Mouse (Mus musculus) v-Abl transformed pro-B cells (cell line): Measurements from ENCODE around the gene Praf2.
"Not testable (repeated sequence)": the region's sequence is repeated elsewhere in the genome, so short reads cannot be mapped to it uniquely, and the experiment has no call there.

Source experiments
- in situ Hi-C, 2 experiments: fragments of 400-800 bp; cut with MboI; formaldehyde crosslinking; loops; one replicate each; pipeline ENCODE4 v1.15.1; 2025; ENCODE audit not compliant: unreplicated experiment in 2 of 2

The Praf2 gene

DNA sequence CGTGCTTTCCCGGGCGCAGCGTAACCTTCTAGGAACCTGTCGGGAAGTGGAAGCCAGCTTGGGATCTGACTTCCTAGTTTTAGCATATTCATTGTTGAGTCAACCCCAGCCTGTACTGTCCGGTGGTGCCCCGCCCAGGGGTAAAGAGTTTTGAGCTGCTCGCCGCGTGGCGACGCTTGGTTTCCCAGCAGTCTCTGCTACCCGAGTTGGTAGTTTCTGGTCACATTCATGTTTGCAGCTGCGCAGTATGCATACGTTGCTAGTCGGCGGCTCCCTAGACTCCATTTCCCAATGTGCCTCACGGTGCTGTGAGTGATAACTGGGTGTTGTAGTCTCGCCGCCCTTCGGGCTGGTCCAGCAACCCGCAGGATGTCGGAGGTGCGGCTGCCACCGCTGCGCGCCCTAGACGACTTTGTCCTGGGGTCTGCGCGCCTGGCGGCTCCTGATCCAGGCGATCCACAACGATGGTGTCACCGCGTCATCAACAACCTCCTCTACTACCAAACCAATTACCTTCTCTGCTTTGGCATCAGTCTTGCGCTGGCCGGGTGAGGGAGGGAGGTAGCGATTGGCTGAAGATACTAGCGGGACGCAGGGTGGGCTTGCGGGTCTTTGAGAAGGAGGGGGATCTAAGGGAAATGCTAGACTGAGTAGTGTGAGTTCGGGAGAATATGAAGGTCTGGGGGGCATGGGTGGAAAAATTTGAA is at the start of gene Praf2:
TSS of gene Praf2 (plus strand) at position 225 of the 707 bp plus-strand sequence.
- in situ Hi-C loops, result no loop called here

DNA sequence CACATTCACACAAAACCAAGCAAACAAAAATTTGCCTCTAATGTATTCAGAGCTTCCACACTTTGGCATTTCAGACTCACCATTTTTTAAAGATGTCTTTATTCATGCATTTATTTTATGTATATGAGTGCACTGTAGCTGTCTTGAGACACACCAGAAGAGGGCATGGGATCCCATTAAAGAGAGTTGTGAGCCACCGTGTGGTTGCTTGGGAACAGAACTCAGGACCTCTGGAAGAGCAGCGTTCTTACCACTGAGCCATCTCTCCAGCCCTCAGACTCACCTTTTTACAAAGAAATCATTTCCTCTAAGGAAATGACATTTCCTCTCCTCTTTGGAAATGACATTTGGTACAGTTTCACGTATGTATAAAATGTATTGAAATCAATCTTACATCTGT is 49.3 kb upstream of the Praf2 start:
- in situ Hi-C loops, result loop anchor here in 1 of 2 experiments (25.0 kb wide), 2 partner anchors 367 to 517 kb away; partner anchors contain the start of gene Clcn5

DNA sequence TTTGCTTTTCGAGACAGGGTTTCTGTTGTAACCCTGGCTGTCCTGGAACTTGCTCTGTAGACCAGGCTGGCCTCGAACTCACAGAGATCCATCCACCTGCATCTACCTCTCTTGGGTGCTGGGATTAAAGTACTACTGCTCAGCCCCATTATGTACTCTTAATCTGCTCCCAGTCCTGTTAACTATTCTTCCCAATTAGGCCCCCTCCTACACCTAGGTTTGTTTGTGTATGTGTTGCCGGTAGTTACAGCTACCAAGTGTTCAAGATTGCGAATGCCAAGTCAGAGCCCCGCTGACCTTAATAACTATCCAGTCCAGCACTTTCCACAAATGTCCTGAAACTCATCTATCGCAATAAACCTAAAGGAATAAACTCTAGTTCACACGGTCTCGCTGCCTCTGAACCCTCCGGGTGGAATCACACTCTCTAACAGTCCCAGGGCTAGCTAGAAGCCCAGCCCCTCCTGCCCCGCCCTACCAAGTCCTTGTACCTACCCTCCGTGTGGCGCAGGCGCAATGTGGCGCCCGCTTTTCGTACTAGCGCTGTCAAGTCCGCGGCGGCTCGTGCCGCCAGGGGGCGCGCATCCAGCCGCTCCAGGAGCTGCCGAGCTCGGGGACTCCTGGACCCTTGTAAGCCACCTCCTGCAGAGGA is 48.7 kb upstream of the Praf2 start:
- in situ Hi-C loops, result loop anchor here (5.0 to 25.0 kb wide), 4 partner anchors 32 to 517 kb away; partner anchors contain the start of gene Clcn5 (in 1 of the 2)

DNA sequence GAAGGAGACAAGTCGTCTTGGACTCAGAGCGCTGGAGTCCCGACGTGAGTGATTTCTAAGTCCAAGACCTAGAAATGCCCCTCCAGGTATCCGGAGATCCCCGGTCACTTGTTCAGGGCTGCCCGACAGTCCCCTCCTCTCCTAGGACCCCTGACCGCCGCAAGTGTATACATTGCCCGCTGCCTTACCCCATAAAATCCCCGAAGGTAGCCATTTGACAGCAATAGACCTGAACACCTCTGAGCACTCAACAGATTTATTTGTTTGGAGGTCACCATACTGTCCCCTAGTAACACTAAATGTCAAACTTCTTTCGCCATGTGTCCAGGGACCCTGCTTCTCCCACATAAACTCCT is 48.2 kb upstream of the Praf2 start:
- in situ Hi-C loops, result loop anchor here (5.0 to 25.0 kb wide), 4 partner anchors 33 to 518 kb away; partner anchors contain the start of gene Clcn5 (in 1 of the 2)

DNA sequence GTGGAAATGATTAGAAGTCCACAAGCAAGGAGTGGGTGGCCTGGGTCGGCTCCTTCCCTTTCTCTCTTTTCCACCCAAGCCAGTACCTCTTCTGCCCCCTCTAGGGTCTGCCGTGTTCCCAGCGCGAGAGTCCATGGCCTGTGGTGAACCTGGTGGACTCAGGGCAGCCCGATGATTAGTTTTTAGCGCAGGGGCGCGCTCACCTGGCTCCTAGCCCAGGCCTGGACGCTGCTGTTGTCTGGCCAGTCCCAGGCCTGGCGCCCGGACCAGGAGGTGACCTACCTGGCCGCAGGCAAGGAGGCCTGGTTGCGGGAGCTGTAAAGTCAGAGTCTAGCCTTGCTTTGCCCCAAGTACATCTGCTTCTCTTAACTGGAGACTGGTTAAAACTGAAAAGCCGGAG is 47.4 kb upstream of the Praf2 start, which contains the start of gene Magix:
TSS of gene Magix (minus strand) at position 388 of the 400 bp plus-strand sequence.
- in situ Hi-C loops, result loop anchor here (5.0 to 25.0 kb wide), 4 partner anchors 34 to 519 kb away; partner anchors contain the start of gene Clcn5 (in 1 of the 2)

DNA sequence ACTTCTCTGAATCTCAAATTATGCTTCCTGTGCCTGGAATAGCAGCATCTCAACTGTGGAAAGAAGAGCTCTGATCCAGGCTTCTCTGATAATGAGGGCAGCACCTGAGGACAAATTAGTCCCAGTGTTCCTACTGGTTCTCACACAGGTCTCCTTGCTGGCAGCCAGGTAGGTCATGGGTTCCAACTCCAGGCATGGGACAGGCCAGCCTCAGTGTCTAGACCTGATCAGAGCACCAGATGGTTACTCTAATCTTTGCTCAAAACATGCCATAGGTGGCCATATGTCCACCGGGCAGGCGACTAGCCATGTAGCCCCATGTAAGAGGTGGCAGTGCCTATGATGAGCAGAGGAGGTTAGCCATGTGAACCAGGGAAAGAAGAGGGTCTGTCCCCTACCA is 39.9 kb upstream of the Praf2 start:
- in situ Hi-C loops, result loop anchor here (10.0 to 25.0 kb wide), 3 partner anchors 214 to 526 kb away; partner anchors contain the start of gene Clcn5 (in 1 of the 2)

DNA sequence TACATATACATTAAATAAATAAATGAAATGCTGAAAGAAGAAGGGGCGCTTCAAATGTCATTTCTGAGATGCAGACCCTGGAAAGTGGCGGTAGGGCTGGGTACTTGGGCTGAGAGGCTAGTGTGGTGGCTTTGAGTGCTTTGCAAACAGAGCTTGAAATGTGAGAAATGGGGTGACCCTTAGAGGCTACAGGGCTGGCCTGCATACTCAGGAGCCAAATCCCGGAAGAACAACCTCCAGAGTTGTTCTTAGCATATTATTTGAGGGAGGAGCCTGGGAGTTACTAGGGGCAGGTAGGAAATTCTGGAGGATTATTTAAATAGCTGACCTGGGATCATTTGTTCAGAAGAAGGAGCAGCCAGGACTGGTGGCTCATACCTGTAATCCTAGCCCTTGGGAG is 37.8 kb upstream of the Praf2 start:
- in situ Hi-C loops, result loop anchor here (5.0 to 25.0 kb wide), 5 partner anchors 46 to 528 kb away; partner anchors contain the start of gene Clcn5 (in 1 of the 2)

DNA sequence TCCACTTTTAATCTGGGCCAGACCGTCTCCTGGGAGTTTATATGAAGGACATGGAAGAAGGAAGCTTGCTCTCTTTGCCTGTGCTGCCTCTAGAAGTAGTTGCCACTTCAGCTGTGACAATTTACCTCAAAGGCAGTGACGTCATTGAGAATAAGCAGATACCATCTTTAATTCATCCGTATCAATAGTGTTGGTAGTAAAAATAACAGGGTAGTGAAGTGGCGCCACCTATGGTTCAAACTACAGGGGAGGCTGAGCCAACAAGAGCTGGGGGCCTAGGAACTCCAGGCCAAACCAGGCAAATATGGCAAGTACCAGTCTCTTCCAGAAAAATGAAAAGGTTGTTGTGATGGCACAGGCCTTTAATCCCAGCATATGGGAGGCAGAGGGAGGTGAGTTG is 35.4 kb upstream of the Praf2 start:
- in situ Hi-C loops, result loop anchor here (5.0 to 25.0 kb wide), 5 partner anchors 48 to 531 kb away; partner anchors contain the start of gene Clcn5 (in 1 of the 2)

DNA sequence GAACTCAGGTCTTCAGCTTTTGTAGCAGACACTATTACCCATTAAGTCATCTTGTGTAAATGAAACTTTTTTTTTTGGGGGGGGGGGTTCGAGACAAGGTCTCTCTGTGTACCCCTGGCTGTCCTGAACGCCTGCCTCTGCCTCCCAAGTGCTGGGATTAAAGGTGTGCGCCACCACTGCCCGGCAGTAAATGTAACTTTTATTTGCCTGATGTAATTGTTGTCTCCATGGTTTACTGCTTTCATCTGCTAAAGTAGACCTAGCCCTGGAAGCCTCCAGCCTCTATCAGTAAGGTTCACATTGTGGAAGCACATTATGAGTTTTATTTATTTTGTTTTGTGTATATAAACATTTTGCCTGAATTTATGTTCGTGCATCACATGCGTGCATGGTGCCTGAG is 31.7 kb upstream of the Praf2 start:
- in situ Hi-C loops, result loop anchor here (10.0 to 25.0 kb wide), 3 partner anchors 52 to 534 kb away; partner anchors contain the start of gene Clcn5 (in 1 of the 2)

DNA sequence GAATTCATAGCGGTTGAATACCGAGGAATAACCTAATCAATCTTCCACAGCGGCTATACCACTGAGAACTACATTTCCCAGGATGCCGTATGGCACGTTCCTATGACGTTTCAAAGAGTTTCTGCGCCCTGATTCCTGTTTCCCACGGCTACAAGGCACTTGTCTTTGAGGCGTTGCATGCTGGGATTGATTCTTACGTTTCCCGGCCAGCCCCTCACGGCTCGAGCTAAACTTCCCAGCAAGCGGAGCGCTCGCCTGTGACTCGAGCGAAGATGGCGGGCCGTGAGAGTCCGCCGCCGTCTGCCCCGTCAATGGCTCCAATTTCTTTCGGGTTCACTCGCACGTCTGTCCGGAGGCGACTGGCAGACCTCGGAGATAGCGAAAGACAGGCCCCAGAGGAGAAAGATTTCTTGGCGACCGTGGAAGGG is 31.3 kb upstream of the Praf2 start, which contains the start of gene Gpkow:
TSS of gene Gpkow (plus strand) at position 178 of the 428 bp plus-strand sequence.
- in situ Hi-C loops, result loop anchor here (10.0 to 25.0 kb wide), 3 partner anchors 52 to 535 kb away; partner anchors contain the start of gene Clcn5 (in 1 of the 2)

DNA sequence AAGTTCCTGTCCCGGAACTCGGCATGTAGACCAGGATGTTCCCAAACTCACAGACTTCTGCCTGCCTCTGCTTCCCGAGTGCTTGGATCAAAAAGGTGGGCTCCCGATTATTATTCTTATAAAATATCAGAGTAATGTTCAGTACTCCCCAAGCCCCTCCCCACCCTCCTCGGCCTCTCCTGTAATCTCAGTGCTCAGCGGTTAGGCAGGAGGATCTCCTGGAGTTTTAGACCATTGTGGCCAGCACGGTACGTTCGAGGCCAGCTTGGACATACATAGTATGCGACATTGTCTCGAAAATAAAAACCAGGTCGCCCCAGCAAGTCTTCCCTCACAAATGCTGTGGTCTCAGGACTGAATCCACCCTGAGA is 14.5 kb upstream of the Praf2 start:
- in situ Hi-C loops, result not testable (repeated sequence)

DNA sequence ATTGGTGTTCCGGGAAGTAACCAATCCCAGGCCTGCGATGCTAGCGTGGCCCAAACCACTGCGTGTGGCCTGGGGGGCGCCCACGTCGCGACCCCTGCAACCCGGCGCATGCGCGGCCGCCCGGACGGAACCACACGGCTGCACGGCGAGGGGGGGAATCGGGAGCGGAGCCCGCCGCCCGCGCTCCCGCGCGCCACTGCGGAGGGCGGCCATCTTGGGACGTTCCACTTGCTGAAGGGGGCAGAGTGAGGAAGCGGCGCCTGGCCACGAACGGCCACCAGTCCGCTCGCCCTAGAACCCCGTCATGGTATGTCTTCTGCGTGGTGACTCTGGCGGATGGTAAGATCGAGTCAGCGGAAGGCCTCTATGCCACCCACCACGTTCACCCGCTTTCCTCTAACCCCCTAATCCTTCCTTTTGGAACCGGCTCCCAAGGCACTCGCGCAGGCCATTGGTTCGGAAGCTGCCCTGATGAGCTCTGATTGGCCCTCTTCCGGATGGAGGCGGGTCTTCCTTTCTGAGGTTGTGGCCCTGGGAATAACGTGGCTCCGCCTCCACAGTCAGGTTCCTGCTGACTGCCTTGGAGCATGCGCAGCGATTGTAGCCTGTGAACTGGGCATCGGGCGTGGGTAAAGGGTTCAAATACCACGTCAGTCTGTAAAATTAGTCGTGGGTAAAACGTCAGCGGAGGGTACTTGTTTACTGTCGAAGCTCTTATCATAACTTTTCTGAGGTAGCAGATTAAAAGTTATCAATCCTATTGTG is 13.9 kb upstream of the Praf2 start, which contains the start of gene Wdr45:
TSS of gene Wdr45 (plus strand) at position 199 of the 765 bp plus-strand sequence.
- in situ Hi-C loops, result not testable (repeated sequence)

DNA sequence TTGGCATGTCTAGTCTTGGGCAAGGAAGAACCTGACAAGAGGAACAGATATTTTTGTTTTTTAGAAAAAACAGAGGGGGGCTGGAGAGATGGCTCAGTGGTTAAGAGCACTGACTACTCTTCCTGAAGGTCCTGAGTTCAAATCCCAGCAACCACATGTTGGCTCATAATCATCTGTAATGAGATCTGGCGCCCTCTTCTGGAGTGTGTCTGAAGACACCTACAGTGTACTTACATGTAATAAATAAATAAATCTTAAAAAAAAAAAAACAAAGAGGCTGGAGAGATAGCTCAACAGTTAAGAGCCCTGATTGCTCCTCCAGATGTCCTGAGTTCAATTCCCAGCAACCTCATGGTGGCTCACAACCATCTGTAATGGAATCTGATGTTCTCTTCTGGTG is 12.2 kb upstream of the Praf2 start:
- in situ Hi-C loops, result not testable (repeated sequence)

DNA sequence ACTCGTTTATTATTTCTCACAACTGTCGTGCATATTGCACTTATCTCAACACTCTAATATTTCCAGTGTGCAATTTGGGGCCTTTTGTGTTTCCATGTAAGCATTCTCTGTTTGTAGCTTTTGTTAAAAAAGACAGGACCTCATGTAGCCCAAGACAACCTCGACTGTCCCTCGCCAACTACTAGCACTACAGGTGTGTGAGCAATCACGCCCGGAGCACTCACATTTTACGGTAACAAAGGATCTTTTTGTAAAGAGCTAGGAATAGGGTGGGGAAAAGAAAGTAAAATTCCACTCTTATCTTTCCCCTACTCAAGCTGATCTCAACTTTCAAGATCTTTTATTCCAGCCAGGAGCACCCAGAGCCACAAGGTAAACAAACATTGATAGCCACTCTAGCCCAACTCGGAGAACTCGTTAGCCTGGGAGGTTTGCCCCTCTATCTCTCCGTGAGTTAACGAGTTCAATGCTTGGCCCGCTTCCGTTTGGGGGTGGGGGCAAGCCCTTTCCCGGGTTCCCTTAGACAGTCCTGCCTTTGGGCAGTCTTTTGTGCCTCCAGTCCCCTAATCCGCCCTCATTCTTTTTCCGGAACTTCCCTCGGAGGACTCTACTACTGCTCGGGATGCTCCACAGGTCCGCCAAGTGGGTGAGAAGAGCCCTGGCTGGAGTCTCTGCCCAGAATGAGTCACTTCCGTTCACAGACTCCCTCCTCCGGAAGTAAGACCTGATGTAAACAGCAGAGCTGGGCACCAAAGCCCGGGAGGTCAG is 6.5 kb upstream of the Praf2 start, which contains the start of gene Gm45208:
TSS of gene Gm45208 (plus strand) at position 732 of the 768 bp plus-strand sequence.
- in situ Hi-C loops, result no loop called here

DNA sequence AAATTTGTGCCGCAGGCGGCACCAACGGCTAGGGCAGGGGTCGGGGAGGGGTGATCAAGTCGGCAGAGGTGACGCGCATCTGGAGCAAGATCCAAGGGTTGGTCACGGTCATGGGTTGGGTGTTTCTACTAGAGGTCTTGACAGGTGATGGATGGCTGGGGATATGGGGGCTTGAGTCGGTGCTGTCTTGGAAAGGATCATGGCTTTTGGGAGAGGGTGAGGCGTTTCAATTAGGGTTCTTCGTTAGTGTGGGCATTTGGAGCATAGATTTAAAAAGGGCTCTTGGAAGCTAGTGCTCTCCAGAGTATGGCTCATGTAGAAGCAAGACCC is 6.0 kb upstream of the Praf2 start:
- in situ Hi-C loops, result no loop called here

DNA sequence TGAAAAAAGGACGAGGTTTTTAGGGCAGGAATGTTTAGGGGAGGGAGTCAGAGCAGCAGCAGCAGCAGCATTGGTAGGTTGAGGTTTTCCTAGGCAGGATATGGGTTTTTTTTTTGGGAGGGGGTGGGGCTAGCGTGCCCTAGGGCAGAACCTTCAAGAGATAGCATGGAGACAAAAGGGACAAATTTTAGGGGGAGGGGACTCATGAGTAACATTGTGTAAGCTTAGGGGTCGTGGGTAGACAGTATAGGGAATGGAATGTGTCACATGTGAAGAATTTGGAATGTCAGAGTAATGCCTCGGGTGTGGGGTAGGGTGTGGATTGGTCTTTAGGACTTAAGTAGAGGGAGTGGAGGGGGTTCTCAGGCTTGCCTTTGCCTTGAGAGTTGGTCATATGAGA is 5.5 kb upstream of the Praf2 start:
- in situ Hi-C loops, result no loop called here

DNA sequence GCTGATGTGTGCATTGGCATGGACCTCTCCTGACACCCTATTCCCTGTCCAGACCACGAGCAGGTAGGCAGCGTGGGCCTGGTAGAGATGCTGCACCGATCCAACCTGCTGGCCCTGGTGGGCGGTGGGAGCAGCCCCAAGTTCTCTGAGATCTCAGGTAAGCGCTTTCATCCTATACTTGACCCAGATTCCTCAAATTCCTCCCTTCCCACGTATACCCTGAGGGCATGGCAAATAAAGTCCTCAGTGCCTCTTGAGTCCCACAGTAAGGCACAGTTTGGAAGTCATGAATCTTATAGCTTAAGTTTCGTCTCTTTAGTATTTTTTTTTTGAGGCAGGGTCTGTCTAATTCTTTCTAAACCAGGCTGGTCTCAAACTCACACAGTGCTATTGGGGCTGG is 4.1 kb upstream of the Praf2 start:
- in situ Hi-C loops, result no loop called here

DNA sequence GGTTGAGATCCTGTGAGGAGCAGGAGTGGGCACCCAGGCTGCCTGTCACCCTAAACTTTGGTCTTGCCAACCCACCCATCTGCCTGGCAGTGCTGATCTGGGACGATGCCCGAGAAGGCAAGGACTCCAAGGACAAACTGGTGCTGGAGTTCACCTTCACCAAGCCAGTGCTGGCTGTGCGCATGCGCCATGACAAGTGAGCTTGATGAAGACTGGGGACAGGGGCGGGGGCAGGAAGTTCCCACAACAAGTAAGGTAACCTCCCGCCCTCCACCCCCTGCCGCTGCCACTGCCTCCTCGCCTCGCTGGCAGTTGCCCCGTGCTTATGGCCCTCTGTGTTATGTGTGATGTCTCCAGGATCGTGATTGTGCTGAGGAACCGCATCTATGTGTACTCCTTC is 2.4 kb upstream of the Praf2 start:
- in situ Hi-C loops, result no loop called here

DNA sequence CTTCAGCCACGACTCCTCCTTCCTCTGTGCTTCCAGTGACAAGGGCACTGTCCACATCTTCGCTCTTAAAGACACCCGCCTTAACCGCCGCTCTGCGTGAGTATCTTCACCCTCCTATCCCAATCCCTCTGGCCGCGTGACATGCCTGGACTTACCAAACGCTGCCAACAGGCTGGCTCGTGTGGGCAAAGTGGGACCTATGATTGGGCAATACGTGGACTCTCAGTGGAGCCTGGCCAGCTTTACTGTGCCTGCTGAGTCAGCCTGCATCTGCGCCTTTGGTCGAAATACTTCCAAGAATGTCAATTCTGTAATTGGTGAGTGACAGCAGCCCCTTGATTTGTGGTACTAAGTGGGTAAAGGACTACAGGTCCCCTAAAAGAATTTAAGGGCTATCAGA is 1.1 kb upstream of the Praf2 start:
- in situ Hi-C loops, result no loop called here

DNA sequence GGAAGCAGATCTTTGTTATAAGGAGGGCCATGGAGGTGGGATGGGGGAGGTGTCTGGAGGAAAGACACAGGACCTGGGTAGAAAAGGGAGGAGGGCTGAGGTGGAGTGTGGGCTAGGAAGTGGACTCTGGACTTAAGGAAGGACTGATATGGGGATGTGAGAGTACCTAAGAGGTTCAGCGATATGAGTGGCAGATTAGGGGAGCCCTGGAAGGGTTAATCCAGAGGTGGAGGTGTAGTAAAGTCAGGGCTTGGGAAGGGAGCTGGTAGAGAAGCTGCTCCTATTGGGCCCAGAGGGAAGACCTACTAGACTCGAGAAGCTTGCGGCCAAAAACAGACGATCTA is 655 bp downstream of the Praf2 start:
- in situ Hi-C loops, result no loop called here
